Mouse (Mus musculus) cerebral cortex, adult 2 months (tissue): ENCODE measurements around the gene Bcor.

Experiments
- WGBS: fragments of 180-500 bp; shearing (Covaris S2); methylation state at CpG from one replicate; pipeline ENCODE4 v1.1.7; 2018; 5-methylcytosine and 5-hydroxymethylcytosine counted together

Bcor gene

GRCm38 (mm10) chrX:12005181-12006030 lies 154.7 kb downstream of the Bcor start:
- WGBS = 35% methylated on average over 34 of the region's 38 CpGs

GRCm38 (mm10) chrX:12004416-12004815 lies 155.7 kb downstream of the Bcor start:
- WGBS = 31% methylated on average over 16 of the region's 16 CpGs

- WGBS = 55% methylated on average over 6 of the region's 6 CpGs
Measured at GRCm38 (mm10) chrX:12003947-12004346, 156.2 kb downstream of the Bcor start.

GRCm38 (mm10) chrX:12003539-12003938 lies 156.6 kb downstream of the Bcor start:
- WGBS = 27% methylated on average over 1 of the region's 1 CpGs

GRCm38 (mm10) chrX:12003106-12003505 lies 157.0 kb downstream of the Bcor start:
- WGBS = 46% methylated on average over 9 of the region's 9 CpGs

- 51% methylated on average over 6 of the region's 6 CpGs for WGBS
Measured at GRCm38 (mm10) chrX:12002596-12002995, 157.6 kb downstream of the Bcor start.

GRCm38 (mm10) chrX:12001969-12002368 lies 158.2 kb downstream of the Bcor start:
- 54% methylated on average over 3 of the region's 3 CpGs for WGBS

- WGBS = 49% methylated on average over 16 of the region's 16 CpGs
Measured at GRCm38 (mm10) chrX:12001336-12001735, 158.8 kb downstream of the Bcor start.

GRCm38 (mm10) chrX:12000620-12001019 lies 159.5 kb downstream of the Bcor start:
- WGBS = 78% methylated on average over 13 of the region's 13 CpGs

GRCm38 (mm10) chrX:11999951-12000350 lies 160.2 kb downstream of the Bcor start:
- 69% methylated on average over 19 of the region's 19 CpGs for WGBS

GRCm38 (mm10) chrX:11998934-11999336 lies 161.2 kb downstream of the Bcor start:
- WGBS = 1% methylated on average over 39 of the region's 41 CpGs

GRCm38 (mm10) chrX:11996891-11997290 lies 163.3 kb downstream of the Bcor start:
- WGBS = 100% methylated on average over 2 of the region's 2 CpGs

- 89% methylated on average over 8 of the region's 8 CpGs for WGBS
Measured at GRCm38 (mm10) chrX:11996489-11996888, 163.7 kb downstream of the Bcor start.

- 96% methylated on average over 5 of the region's 5 CpGs for WGBS
Measured at GRCm38 (mm10) chrX:11993641-11994419, 166.3 kb downstream of the Bcor start.

GRCm38 (mm10) chrX:11989471-11989870 lies 170.7 kb downstream of the Bcor start:
- 94% methylated on average over 13 of the region's 13 CpGs for whole genome bisulfite sequencing

- 87% methylated on average over 7 of the region's 7 CpGs for WGBS
Measured at GRCm38 (mm10) chrX:11988191-11988896, 171.8 kb downstream of the Bcor start.

GRCm38 (mm10) chrX:11987602-11988001 lies 172.6 kb downstream of the Bcor start:
- 84% methylated on average over 7 of the region's 7 CpGs for WGBS
